Mouse (Mus musculus): ENCODE results near the gene Qtrt2.

Qtrt2 gene

DNA sequence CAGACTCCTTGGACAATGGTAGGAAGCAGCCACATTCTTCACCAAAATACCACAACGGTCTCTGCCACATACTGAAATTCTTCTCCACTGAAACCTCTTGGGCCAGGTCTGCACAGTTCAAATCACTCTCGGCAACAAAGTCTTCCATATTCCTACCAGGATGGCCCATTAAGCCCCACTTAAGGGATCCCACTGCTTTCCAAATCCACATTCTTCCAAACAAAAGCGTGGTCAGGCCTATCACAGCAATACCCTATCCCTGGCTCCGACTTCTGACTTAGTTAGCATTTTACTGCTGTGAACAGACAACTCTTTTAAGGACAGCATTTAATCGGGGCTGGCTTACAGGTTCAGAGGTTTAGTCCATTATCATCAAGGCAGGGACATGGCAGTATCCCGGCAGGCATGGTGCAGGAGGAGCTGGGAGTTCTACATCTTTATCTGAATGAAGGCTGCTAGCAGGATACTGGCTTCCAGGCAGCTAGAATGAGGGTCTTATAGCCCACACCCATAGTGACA is at the start of gene Qtrt2:
Gene Qtrt2, minus strand, starts transcription at position 469 of the 519 bp plus-strand sequence.
- DNase-seq (ENCODE audit: low read depth in 1 of 2, low spot score in 2 of 2) = no peak

DNA sequence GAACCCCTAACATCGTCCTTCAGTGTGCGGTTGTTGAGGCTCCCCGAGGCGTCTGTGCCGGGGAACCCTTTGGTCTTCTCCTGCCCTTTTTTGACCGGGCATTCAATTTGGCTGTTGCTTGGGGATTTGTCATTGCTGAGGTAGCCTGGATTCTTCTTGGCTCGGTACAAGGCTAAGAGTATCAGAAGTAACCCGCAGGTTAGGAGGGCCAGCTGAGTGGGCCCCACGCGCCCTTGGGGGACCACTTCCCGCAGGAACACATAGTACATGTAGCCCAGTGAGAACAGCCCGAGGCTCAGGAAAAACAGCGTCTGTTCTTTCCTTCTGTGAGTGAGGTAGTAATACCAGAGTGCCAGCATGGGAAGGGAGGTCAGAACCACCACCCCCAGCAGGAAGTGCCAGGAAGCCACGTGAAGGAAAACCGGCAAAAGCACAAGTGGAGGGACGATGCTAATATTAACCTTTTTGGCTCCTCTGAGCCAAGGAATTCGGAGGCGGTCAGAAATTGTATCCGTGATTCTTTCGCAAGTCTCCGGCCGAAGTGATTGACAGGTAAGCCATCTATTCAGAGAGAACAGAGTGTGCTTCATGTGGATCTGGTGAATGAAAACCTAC is 47.1 kb upstream of the Qtrt2 start:
- DNase-seq (ENCODE audit: low read depth in 1 of 2, low spot score in 2 of 2) = no peak

DNA sequence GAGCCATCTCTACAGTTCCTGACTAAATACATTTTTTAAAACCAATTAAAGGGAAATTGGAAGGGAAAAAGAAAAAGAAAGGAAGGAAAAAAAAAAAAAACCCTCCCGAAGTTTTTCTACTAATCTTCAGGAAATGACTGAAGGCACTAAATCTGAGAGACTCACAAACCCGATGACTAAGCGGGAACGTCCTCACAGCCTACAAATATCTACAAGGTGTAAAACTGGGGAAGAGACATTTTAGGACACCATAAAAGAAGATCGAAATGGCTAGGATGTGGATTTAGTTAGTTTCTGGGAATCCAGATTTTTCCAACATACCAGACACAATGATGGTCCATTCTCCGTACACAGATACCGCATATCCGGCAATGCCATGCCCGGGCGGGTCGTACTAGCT is 46.5 kb upstream of the Qtrt2 start:
- no peak for DNase-seq (ENCODE audit: low read depth in 1 of 2, low spot score in 2 of 2)

DNA sequence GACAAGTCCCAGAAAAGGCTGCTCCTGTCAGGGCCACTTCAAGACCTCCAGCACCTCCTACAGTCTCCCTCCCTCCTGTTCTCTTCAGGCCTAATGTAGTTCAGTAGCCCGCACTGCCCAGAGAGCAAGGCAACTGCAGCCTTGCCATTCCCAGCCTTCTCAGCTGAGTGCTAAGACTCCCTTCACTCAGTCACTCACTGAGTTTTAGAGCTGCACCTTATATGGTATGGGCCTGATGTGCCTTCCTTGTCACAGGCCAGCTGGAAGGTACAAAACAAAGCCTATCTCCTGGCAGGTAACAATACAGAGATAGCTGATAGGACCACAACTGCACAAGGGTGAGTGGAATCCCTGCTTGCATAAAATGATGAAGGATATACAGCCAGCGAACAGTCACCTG is 45.8 kb upstream of the Qtrt2 start:
- no peak for DNase-seq (ENCODE audit: low read depth in 1 of 2, low spot score in 2 of 2)

DNA sequence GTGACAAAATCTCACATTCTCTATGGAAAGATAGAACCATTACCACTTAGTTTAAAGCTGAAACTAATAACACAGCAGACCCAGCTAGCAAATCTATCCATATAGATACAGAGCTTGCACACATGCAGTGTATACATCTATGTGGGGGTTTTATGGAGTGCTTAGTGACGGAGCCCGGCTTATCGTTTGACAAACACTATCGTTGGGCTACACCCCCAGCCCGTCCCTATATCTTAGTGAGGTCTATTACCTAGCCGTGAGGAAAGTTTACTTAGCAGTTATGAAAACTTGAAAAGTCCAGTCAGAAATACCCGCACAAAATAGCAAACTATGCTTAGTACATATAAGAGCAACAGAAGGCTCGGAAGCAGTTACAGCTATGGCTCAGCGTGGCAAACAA is 45.1 kb upstream of the Qtrt2 start:
- DNase-seq (ENCODE audit: low read depth in 1 of 2, low spot score in 2 of 2) = no peak

DNA sequence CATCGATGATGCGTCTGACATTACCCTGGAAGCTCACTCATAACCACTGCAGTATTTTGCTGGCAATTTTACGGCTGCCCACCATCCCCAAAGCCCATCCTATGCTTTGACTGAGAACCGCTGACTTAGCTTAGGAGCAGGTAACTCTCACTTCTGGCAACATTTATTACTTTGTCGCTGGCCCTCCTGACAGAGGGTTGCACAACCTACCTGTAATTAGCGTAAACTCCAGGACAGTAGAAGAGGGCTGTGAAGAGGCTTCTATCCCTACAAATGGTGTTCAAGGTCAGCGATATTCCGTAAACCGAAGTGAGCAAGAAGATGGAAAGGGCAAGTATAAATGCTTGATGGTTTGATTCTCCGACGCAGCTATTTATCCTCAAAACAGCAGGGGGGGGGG is 44.6 kb upstream of the Qtrt2 start:
- DNase-seq (ENCODE audit: low read depth in 1 of 2, low spot score in 2 of 2) = no peak

DNA sequence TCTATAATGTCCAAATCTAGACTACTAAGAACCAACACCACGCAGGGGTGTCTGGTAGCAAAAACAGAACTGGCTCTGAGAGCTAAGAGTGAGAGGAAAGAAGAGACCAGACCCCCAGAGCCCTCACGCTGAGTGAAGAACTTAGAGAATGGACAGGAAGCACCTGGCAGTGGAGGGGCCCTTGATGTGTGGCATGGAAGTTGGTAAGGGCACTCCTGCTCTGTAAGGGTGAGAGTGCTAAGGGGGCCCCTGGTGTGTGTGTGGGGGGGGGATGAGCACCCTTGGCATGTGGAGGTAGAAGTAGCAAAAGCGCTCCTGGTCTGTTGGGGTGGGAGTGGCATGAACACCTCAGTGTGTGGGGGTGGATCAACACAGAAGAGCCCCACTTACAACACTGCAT is 43.8 kb upstream of the Qtrt2 start:
- DNase-seq (ENCODE audit: low read depth in 1 of 2, low spot score in 2 of 2) = no peak

DNA sequence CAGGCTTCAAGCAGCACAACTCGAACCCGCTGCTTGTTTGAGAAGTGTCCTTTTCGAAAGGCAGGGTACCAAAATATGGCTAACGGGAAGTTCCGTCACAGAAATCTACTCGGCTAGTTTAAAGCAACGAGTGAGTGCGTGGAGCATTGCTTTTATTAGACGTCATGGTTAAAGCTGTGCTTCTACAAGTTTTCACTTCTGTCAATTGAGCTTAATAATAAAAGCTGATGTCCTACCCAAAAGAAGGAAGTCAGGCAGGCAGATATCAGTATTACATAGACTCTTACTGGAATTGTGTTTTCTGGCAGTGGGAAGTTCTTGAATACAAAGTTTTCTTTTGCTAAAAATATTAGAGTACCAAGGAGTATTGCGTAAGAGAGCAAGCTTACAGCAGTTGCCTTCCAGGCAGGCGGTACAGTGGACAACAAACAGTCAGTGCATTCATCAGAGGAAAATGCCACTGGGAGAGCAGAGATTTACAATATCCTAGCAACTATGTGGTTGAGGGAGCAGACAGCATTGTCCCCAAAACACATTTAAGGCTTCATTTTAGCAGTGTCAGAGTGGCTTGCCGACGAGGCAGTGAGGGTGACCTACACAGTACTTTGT is 39.3 kb upstream of the Qtrt2 start:
- no peak for DNase-seq (ENCODE audit: low read depth in 1 of 2, low spot score in 2 of 2)

DNA sequence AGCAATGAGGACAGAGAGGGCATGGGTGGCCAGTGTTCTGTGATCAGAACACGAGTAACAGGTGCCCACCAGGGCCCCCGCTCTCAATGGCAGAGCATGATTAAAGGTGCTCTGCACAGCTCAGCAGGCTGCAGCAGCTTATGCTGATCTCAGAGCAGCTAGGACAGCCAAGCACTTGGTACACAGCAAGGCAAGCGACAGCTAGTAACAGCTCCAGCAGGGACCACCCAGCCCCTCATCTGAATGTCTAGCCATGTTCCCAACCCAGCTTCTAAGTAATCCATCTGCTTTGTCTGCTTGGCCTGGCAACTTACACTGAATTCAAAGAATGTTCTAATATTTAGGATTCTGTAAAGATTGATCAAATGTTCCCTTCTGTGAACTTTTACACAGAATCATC is 37.2 kb upstream of the Qtrt2 start:
- no peak for DNase-seq (ENCODE audit: low read depth in 1 of 2, low spot score in 2 of 2)

DNA sequence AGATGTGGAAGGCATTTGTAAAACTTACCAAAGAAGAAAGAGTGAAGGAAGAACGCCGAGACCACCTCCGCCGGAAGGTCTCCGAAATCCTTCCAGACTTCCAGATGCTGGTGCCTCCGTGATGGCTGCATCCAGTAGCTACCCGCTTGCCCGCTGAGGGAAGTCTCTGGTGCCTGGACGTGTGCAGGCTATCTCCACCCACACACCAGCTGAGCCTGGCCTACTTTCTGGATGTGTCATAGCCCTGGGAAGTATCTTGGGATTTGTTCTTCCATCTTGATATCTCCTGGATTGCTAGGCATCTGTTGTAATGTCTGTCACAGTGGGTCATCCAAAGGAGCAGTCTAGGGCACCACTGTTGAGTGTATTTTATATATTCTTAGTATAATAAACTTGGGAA is 36.7 kb upstream of the Qtrt2 start:
- no peak for DNase-seq (ENCODE audit: low read depth in 1 of 2, low spot score in 2 of 2)

DNA sequence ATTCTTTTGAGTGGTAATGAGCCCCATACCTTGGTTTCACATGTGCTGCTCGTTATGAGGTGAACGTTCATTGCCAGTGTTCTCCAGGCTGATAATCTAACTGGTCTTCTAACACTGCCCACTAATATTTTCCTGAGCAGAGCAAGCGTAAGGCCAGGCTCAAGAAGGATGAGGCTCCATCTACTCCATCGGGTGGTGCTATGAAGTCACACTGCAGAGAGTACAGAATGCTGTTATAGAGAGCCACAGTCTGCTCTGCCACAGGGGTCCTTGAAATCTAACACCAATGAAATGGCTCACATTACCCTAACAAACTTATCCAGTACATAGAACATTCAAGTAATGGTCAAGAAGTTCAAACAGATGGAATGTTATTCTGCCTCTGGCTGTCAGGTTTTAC is 31.4 kb upstream of the Qtrt2 start:
- DNase-seq (ENCODE audit: low read depth in 1 of 2, low spot score in 2 of 2) = no peak

DNA sequence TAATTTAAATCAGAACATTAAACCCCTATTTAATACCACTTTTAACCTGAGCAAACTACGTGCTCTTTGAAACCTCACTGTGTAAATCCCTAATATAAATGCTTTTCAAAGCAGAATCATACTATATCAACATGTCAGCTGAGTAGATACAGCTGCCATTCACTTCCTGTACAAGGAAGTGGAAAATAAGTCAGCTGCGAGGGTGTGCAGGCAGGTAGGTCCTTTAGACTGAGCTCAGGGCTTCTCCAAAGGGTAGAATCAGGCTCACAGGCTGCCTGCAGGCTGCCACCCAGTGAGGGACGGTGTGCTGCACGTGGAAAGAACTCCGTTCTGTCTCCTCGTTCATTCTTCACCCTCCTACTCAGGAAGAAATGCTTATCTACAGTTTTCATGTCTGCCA is 28.3 kb upstream of the Qtrt2 start:
- no peak for DNase-seq (ENCODE audit: low read depth in 1 of 2, low spot score in 2 of 2)

DNA sequence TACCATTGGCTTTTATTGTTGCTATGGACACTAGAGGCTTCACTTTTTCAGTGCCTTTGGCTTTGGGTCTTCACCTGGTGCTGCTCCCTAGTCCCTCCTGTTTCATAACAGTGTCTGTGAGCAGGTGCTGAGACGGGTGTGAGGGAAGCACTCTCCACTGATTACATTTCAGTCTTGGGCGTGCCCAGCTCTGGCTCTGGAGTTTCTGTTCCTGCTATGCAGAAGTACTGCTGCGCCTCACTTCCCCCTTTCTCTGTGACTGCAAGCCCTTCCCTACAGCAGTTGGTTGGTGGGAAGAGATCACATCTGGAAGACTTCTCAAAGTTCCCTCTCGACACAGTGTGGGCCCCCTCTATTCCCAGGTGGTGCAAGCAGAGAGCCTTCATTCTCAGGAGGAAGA is 25.0 kb upstream of the Qtrt2 start:
- DNase-seq (ENCODE audit: low read depth in 1 of 2, low spot score in 2 of 2) = peak; percentile 56 to 69

DNA sequence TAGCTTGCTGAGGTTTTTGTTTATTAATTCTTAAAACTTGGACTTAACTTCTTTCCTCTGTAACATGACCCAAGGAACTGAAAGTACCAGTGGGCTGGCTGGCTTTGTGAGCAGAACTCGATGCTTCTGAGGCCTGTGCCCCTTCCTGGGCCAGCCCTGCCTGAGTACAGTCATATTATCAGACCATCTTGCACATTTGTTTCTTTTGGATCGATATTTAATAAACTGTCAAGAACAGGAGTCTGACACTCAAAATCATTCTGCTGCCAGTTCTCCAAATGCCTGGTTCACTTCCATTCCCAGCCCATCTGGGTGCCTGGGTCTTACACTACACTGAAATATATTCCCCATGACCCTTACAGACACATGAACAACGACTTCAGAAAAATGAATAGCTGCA is 19.3 kb upstream of the Qtrt2 start:
- no peak for DNase-seq (ENCODE audit: low read depth in 1 of 2, low spot score in 2 of 2)

DNA sequence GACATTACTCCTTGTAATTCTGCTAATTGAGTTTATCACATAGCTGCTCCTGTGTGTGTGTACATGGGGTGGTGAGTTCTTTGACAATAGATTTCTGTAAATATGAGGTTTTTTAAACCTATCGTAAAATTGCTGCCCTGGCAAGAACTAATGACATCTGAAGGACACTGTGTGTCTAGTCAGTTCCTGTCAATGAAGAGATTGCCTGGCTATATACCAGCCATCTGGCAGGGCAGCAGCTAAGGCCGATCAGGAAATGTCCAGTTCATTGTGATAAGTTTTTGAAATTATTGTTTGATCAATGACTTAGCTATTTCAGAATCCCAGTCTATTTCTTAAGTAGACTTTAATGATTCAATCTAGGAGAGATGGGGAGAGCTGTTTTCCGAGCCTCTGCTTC is 18.7 kb upstream of the Qtrt2 start:
- no peak for DNase-seq (ENCODE audit: low read depth in 1 of 2, low spot score in 2 of 2)

DNA sequence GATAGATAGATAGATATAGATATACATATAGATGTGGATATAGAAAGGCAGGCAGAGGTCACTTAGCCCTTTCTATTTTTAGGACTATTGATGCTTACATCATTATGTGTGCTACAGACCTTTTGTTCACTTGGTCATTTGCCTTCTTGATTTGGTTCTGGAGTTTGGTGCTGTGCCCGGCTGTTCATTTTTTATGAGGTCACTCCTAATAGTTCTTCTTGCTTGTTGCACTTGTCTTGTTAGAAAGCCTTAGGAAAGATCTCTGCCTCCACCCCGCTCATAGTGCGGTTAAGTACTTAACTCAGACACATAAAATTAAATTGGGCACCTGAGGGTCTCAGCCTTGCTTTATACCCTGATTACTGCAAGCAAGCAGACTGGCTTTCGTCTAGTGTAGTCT is 14.2 kb upstream of the Qtrt2 start:
- DNase-seq (ENCODE audit: low read depth in 1 of 2, low spot score in 2 of 2) = no peak

DNA sequence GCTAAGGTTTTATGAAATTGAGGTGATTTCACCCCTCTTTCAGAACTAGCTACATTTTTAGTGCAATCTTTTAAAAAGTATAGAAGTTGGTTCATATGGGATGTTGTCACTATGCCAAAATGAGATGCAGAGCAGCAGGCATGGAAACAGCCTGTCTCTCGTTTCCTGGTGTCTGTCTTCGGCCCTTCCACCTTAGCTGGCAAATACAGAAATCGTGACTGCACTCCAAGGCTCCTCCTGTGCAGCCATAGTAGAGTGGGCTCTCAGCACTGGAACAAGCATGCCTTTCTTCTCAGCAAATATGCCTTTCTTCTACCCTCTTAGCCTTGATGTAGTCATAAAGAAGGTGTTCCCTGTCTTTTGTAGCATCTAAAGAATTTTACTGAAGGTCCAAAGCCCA is 9.3 kb upstream of the Qtrt2 start:
- no peak for DNase-seq (ENCODE audit: low read depth in 1 of 2, low spot score in 2 of 2)

DNA sequence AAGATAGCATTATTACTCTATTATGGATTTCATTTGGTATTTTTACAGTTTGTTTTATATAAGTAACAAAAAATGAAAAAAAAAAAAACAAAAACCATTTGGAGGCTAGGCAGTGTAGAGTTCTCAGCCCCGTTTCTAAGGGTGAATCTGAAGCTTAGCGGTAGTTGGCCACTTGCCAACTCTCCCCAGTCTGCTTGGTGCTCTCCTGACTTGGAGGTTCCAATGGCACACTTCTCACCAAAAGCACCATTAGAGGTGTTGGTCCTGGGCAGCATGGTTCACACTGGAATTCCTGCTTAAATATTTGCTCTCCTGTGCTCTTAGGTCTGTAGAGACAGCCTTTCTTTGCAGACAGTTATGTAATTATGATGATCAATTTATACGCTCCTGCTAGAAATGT is 8.8 kb upstream of the Qtrt2 start:
- DNase-seq (ENCODE audit: low read depth in 1 of 2, low spot score in 2 of 2) = no peak

DNA sequence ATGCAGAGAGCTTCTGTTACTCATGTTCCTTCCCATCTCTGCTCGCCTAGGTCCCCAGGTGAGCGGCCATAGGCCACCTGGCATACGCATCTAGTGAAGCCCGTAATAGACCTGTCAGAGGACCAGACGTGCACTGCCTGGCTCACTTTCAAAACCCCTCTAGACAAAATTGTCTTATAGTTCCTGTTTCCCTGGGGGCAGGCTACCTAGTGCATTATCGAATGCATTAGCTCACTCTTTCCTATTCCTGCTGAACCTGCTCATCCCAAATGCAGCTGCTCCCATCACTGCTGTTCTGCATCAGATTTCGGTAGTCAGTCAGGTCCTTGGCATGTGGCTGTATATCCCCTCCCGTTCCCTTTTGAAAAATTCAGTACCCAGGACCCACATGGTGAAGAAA is 8.2 kb upstream of the Qtrt2 start:
- DNase-seq (ENCODE audit: low read depth in 1 of 2, low spot score in 2 of 2) = no peak

DNA sequence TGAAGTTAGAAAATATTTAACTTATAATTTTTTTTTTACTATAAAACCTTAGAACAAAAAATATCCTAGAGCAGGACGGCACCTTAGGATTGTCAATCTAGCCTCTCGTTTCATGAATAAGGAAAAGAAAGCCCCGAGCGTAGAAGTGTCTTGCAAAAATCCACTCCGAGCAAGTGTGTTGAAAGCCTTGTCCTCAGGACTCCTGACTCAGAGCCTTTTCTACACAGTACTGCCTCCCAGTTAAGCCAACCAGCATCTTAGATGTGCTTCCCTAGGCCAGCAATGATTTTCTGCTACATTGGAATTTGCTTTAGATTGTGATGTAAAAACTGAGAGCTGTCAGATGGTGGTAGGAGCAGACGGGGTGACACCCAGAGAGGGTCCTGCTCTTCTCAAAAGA is 6.4 kb upstream of the Qtrt2 start:
- DNase-seq (ENCODE audit: low read depth in 1 of 2, low spot score in 2 of 2) = no peak

DNA sequence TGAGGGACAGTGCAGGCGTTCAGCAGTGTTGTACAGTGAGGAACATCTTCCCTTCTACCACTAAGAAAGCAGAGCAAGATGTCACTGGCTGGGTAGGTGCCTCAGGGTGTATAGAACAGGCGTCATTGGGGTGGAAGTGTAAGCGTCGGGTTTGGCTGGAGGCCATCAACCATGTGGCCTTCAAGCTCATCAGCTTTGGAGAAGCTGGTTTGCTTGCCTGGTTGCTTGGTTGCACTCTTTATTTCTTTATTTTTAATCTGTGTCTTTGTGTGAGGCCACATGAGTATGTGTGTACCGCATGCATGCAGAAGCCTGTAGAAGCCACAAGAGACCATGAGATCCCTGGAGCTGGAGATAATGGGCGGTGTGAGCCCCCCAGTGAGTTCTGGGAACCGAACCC is 5.7 kb upstream of the Qtrt2 start:
- DNase-seq (ENCODE audit: low read depth in 1 of 2, low spot score in 2 of 2) = no peak

DNA sequence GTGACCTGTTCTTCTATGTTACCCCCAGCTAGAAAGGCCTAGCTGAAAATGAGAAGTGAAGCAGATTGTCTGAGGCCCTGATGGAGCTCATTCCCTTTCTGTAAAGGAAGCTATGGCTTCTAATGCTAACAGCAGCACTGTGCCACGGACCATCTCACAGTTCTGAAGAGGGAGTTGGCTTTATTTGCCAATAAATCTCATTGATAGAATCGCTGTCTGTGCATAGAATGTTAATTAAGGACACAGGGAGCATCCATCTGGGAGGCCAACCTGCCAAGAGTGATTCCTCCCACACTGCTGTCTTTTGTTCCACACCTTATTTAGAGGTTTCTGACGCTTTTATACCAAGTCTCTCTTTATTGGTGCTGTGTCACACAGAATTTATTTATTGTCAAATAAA is 4.9 kb upstream of the Qtrt2 start:
- no peak for DNase-seq (ENCODE audit: low read depth in 1 of 2, low spot score in 2 of 2)

DNA sequence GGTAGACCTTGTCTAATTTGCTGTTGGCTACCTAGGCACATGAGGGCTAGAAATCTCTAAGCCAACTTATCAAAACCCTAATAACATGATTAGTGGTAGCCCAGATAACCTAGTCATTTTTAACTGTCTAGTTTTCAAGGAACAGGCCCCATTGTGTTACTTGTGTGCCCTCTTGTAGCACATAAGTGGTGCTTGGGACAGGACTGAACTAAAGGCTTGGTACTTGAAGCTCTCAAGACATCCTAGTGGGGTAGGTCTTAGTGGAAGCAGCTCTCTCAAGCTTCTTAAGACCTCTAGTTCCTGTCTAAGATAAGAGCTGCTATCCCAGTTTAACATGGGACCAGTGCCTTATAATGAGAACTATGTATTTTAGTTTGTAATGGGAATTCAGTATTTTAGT is 4.0 kb upstream of the Qtrt2 start:
- DNase-seq (ENCODE audit: low read depth in 1 of 2, low spot score in 2 of 2) = no peak

Measured in monocyte, adult 2 months (primary cell).